Mouse (Mus musculus): ENCODE data around the gene Lpo.
A peak's percentile ranks its signal among the peaks of the same experiment; 100 is the strongest.
"Not testable (repeated sequence)": the region's sequence is repeated elsewhere in the genome, so short reads cannot be mapped to it uniquely, and the experiment has no call there.

The Lpo gene

DNA sequence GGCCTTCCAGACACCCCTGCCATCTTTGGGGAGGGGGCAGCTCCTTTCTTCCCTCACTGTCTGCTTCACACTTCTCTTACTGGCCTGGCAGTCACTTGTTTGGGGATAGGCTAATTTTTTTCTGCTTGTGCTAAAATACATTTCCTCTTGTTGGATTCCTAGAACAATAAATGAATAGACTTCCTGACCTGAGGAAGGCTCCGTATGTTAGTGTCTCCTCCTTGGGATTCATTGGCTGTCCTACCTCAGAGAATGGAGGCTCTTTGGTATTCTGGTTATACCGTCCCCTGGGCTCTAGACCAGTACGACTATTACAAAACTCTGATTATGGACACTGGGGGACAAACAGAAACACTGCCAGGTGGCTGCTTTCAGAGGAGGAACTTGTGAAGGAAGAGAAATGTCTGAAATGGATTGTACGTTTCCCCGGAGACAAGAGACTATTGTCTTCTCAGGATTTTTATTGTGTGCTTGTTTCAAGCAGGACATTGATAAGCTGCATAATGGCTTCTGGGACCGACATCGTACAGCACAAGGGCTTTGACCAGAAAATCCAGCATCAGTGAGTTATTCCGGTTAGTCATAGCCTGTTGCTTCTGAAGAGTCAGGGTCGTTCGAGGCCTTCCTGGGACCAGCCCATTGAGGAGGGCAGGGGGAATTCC lies at the start of gene Lpo:
Gene Lpo, minus strand, starts transcription at position 51 of the 662 bp plus-strand sequence.
- no peak for DNase-seq (ENCODE audit: low read depth, low spot score)

DNA sequence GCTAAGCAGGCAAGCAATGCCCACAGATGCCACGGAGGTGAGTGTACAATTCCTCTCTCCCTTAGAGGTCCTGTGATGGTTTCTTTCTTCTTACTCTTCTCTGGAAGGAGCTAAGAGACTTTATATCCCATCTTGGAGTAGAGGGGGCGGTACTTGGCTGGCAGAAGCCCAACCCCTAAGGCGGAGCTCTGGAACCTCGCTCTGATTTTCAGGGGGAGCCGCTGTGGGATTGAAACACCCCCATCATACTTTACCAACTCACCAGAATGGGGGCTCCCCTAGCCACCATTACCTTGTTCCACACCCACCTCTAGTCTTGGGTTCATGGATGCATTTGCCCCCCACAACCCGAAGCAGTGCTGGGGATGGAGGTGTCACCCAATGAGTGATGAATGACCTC lies 47.3 kb upstream of the Lpo start, which contains the start of gene Epx:
Gene Epx, minus strand, starts transcription at position 101 of the 400 bp plus-strand sequence.
- DNase-seq (ENCODE audit: low read depth, low spot score) = no peak

DNA sequence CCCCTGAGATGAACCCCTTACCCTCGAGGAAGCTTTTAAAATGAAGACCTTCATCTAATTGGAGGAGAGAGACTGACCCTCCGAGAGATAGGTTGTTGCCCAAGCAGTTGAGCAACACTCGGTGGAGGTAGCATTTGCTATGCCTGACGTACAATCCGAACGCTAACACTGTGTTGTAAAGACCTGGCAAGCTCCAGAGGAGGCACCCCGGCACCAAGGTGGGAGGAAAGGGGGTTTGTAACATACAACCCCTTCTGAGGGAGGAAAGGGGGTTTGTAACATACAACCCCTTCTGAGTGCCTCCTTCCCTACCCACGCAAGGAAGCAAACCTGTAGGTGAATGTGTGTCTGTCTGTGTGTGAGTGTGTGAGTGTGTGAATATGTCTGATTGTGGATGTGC lies 43.7 kb upstream of the Lpo start:
- DNase-seq (ENCODE audit: low read depth, low spot score) = no peak

DNA sequence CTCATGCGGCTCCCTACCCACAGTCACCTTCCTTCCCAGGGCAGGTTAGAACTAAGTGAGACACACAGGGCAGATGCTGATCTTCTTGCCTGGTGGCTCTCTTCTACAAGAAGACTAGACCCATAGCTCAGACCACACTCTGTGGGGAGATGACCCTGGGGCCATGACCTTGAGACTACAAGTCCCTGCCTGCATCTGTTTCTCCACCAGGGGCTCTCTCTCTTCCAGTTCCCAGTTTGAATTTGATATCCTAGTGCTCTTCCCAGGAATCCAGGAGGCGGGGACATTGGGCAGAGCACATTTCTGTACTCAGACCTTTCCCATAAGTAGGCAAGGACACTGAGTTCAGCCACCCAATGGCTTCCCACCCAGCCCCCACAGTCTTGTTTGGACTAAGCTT lies 42.0 kb upstream of the Lpo start:
- no peak for DNase-seq (ENCODE audit: low read depth, low spot score)

DNA sequence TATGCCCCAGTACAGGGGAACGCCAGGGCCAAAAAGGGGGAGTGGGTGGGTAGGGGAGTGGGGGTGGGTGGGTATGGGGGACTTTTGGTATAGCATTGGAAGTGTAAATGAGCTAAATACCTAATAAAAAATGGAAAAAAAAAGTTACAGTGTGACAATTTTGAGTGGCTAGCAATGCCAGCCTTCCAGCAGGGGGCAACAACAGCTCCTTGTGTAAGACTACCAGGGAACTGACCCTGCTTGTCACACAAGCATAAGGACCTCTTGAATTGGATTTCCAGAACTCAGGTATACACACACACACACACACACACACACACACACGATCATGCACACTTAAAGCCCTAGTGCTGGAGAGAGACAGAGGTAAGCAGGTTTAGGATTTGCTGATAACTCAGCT lies 38.8 kb upstream of the Lpo start:
- DNase-seq (ENCODE audit: low read depth, low spot score) = not testable (repeated sequence)

DNA sequence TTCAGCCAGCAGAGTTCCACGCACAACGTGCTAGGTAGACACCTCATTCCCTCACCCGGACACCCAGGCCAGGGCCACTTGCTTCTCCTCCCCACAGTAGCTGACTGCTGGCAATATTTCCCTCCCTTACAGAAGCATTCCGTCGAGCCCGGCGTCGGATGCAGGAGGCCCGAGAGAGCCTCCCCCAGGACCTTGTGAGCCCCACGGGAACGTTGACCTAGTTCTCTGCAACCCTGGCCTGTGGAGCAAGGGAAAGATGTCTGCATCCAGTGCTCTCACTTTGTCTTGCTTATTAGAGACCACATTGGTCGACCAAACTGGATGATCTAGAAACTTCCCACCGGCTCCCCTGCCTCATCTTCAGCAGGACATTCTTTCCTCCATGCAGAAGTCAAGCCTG lies 34.7 kb upstream of the Lpo start:
- DNase-seq (ENCODE audit: low read depth, low spot score) = no peak

DNA sequence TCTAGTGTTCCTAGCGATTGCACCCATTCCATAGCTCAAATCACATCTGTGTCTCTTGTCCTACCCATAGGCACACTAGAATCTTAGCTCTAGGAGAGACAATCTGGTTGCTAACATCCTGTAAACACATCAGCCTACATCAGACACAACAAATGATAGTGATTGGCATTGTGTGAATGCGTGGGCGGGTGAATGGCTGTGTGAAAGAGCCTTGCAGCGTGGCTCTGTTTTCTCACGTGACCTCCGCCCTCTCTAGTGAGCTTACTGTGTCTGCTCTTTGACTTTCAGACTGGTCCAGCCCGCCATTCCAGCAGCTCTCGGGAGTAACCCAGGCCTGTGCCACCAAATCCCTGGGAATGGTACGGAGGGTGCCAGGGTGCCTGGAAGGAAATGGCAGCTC lies 32.3 kb upstream of the Lpo start:
- no peak for DNase-seq (ENCODE audit: low read depth, low spot score)

DNA sequence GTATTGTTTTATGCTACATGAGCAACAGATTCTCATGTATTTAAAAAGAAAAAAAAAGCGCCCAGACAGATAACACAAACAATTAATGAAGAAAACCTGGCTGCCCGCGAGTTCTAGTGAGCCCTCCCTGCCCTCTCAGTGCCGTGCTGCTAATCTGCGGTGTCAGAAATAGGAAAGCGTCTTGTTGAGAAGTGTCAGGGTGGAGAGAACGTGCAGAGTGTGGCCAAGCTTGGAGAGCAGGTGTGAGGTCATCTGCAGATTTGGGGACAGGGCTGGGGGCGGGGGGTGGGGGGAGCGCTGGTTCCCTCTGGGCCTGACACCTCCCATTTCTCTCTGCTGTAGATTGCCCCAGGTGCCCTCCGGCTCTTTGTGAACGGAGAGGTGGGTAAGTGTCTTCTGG lies 31.2 kb upstream of the Lpo start:
- no peak for DNase-seq (ENCODE audit: low read depth, low spot score)

DNA sequence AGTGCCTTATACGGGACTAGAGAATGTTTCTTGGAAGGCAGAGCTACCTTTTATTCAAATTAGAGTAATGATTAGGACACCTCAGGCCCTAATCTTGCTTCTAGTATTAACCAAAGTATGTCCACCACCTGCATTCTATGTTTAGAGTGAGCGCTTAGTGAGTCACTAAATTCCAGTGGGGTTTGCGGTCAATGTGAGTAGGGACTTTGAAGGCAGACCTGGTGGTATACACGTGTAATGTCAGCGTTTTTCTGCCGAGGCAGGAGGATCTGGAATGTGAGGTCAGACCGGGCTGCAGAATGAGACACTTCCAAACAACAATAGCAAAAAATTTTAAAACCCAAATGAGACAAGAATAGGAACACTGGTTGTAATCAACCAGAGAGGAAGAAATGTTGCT lies 26.5 kb upstream of the Lpo start:
- no peak for DNase-seq (ENCODE audit: low read depth, low spot score)

DNA sequence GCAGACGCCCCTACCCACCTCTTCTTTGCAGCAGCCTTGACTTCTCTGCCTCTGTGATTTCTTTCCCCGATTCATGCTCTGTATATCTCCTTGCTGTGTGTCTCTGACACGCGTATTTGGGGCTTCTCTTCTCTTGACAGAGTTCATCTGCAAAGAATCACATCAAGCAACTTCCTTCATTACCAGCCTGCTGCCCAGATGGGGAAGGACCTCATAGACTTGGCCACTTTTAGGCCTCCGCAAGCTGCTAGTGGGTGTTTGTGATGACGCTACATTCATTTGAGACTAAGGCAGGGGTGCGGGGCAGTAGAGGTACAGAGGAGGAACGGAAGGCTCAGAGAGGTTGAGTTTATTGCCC lies 25.5 kb upstream of the Lpo start:
- peak; percentile 4 for DNase-seq (ENCODE audit: low read depth, low spot score)

DNA sequence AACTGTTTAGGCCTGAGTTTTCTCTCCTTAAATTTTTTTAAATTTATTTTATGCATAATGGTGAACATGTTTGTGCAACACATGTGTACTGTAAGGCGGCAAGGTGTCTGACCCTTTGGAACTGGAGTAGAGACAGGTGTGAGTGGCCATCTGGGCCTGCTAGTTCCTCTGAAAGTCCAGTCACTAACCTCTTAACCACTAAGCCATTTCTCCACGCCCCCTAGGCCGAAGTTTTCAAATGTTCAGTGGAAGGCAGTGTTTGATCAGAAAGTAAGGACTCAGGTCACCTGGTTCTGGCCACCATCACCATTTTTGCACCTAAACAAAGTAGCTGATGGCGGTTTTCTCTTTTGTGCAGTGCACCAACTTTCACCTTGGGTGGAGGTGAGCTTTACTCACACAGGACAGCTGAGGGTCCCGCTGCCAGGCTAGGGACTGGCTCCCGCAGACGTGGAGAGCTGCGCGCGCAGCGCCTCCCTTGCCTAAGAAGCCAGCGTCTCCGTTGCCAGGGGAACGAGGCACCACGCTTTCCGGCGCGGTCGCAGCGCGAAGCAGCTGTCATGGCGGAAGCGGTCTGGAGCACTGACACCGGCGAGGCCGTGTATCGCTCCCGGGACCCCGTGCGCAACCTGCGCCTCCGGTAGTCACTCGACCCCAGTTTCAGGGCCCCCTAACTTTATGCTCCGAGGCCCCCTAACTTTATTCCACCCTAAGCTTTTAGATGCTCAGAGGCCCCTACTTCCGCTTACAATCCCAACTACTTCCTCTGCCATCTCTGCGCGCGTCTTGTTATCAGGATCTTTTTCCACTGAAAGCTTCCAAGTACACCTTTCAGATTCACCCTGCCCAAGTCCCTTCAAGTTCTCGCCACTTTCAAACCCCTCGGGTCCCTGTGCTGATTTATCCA lies 24.9 kb upstream of the Lpo start, which contains the start of gene Mks1:
Gene Mks1, plus strand, starts transcription at position 526 of the 907 bp plus-strand sequence.
- DNase-seq (ENCODE audit: low read depth, low spot score) = peak; percentile 89

DNA sequence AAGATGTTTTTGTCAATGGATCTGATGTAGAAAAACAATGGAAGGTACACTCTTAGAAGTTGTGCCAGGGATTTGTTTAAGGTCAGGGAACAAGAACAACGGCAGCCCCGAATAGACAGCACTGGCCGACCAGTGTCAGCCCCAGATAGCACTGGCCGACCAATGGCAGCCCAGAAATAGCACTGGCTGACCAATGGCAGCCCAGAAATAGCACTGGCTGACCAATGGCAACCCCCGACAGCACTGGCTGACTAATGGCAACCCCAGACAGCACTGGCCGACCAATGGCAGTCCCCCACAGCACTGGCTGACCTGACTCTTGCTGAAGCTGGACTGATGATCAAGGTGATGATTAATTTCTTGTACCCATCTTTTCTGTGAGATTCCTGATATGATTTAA lies 19.8 kb upstream of the Lpo start:
- no peak for DNase-seq (ENCODE audit: low read depth, low spot score)

DNA sequence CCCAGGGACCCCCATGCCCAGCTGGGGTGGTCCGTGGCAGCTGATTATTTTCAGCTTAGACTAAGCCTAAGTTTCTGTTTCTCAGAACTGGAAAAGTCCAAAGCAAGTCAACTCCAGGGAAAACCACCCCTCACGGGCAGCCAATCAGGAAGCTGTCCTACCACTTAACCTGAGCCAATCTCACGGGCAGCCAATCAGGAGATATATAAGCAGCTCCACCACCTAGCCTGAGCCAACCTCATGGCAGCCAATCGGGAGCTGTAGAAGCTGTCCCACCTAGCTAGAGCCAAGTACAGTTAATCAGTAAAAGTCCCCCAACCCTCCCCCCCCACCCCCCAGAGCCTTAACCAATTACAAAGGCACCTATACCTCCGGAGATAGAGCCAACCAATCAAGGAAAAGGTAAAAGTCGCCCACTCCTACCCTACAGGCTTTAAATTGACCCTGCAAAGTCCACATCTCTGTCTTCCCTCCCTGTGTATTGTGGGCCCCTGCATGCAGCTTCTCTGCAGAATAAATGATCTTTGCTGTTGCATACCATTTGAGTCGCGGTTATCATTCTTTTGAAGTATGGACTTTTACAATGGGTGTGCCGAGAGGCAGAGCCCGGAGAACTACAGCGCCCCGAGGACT lies 19.0 kb upstream of the Lpo start:
- DNase-seq (ENCODE audit: low read depth, low spot score) = no peak

DNA sequence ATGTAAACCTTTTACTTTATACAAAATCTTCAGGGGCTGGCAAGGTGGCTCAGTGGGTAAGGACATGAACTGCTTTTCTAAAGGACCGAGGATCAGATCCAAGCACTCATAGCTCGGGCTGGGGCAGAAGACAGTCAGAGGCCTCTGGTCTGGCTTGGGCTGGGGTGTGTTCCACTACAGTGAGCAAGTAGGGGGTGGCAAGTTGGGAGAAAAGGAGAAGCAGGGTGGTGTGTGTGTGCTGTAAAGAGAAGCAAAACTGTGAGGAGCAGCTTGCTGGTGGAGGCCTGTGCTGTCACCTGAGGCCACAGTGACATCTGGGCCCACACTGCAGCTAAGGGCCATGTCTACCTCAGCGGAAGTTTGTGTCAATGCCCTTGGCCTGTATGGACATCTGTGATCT lies 13.3 kb upstream of the Lpo start:
- DNase-seq (ENCODE audit: low read depth, low spot score) = no peak

DNA sequence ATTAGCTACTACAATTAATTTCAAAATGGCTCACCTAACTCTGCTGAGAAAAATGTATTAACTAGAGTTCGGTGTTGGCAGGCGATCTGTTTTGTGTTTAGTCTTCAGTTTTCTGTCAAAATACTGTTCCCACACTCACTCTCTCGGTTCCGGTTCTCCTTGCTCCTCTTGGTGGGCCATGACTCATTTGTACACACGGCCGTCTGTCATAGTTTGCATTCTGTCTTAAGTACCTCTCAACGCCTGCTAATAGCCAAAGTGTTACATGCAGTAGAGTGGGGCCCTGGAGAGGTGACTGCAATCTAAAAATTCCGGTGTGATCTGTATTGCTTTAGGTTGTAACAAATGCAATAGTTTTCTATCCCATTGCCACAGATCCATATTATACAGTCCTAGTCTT lies 12.6 kb upstream of the Lpo start:
- no peak for DNase-seq (ENCODE audit: low read depth, low spot score)

DNA sequence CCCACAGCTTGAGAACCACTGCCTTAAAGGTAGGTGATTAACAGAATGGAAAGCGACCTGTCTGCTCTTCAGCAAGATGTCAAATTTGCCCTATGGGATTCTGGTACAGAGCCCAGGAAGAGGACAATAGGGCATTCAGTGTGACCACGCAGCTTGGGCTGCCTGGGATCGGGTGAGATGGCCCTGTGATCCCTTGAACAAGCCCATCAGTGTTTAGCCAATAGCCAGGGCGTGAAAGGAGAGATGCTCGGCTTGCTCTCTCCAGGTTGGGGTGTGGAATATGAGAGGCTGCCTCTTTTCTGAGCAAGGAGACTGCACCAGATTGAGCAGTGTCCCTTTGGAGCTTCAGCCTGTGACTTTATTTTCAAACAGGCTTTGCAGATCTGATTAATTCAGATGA lies 6.6 kb downstream of the Lpo start:
- DNase-seq (ENCODE audit: low read depth, low spot score) = no peak

DNA sequence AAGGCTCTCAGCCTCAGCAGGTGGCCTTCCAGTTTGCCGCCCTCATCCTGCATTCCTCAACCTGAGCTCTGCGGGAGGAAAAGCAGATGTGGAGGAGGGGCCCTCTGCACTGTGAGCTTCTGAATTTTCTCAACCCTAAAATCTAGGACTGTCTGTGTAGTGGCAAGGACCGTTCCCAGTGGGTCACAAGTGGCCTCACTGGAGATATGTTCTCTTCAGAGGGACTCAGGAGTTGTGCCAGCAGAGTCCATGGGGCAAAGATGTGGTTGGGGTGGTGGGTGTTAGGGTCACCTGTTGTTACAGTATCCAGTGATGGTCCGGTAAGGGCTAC lies 10.7 kb downstream of the Lpo start:
- DNase-seq (ENCODE audit: low read depth, low spot score) = no peak

DNA sequence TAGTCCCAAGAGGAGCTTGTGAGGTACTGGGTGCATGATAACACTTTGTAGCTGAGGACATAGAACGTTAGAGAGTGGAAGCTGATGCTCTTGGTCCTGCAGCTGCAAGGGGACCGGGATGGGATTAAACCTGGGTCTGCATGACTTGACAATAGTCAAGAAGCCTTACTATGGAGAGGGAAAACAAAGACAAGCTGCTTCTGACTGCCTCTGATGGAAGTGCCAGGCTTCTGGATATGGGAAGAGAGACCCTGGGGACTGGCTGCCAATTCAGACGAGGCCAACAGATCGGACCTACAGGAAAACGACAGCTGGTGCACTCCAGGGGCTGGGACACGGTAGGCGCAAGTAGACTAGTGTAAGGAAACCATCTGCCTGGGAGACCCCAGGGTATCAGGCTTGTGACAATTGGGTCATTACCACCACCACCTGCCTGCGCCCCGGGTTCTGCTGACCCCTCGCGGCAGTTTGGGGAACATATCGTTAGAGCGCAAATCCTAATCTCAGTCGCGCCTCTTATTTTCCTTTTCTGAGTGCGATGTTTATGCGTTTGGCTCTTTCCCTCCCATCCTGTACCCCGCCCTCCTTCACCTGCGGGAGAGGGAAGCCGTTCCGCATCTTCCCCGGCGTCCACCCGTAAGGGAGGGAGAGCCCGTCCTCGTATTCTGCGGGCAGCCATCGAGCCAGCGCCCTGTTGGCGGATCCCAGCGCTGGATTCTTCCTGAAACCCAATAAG lies 11.2 kb downstream of the Lpo start:
- peak; percentile 38 for DNase-seq (ENCODE audit: low read depth, low spot score)

DNA sequence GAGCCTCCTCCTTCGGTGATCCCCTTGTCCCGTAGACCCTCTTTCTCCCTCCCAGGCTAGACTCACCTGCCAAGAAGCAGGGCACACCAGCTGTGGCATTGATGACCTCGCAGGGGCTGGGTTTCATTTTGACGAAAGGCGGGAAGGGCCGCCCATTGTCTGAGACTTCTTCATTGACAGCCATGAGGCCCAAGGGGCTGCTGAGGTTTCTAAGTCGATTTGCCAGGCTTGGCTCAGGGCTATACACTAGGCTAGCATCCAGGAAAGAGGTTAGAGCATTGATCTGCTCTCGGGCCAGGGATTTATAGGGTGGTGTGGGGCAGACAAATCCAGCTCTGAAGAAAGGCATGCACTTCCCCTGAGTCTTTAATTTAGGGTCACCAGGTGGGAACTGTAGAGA lies 13.3 kb downstream of the Lpo start:
- no peak for DNase-seq (ENCODE audit: low read depth, low spot score)

DNA sequence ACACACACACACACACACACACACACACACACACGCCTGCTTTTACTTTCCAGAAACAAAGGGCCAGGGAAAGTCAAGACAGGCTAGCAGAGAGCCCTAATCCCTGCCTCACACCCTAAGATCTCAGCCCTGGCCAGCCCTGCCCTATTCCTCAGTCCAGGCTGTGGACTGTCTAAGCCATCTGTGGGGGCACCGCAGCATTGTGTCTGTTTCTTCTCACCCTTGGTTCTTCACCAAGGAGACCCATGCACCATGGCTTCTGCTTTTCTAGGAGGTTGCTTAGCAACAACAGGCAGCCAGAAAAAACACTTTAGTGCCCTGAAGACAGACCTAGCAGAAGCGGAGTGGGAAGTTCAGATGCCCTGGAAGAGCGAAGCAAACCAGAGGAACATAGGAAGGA lies 16.7 kb downstream of the Lpo start:
- DNase-seq (ENCODE audit: low read depth, low spot score) = no peak

DNA sequence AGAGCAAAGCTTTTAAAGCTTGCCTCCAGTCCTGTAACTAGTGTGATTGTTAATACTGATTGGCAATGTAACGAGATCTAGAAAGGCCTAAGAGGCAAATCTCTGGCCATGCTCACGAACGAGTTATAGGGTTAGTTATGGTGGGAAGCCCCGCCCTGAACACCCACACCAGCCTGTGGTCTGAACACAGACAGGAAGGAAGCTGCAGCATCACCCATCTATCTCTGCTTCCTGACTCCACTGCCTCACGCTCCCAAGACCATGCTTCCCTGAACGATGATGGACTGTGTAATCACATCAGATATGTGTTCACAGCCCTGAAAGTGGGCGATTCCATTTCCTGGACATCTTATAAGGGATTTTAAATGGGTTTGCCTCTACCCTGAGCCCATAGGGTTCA lies 19.9 kb downstream of the Lpo start:
- DNase-seq (ENCODE audit: low read depth, low spot score) = no peak

DNA sequence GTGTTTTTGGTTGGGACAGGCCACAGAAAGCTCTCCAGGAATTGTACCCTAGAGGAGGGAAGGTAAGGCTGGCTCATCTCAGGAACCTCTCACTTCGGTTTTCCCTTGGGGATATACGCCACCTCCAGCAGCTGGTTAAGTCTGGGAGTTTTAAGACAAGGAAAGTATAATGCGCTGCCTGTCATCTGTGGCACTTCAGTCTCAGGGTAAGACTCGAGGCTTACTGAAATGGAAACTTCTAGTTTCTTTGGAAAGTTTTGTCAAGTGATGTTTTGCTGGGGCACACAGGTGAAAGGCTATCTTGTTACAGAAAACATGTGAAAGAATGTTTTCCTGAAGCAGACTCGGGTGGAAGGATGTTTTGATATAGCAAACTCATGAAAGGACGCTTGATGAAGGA lies 20.7 kb downstream of the Lpo start:
- no peak for DNase-seq (ENCODE audit: low read depth, low spot score)
